Mouse (Mus musculus) midbrain, embryonic 12.5 days (tissue): ENCODE data around the gene Syn3. TPM values are rescaled to one million over a fixed set of nuclear protein-coding genes. Genes with fewer than 3 reads are reported as not detected.
"Not testable (repeated sequence)": the region's sequence is repeated elsewhere in the genome, so short reads cannot be mapped to it uniquely, and the experiment has no call there.

ENCODE experiments used
- ATAC-seq: fragments of 200-750 bp; cut with Nextera tagmentation; 2 replicates; pipeline ENCODE4 v1.8.0; 2017; ENCODE audit warnings: low read depth, moderate TSS enrichment, moderate library complexity; ENCODE audit not compliant: low FRiP score
- H3K27ac ChIP-seq: fragments of 300-500 bp; sonication (generic); replicated peaks from 2 replicates; pipeline ENCODE4 v1.5.1; 2016; ENCODE audit warnings: mild to moderate bottlenecking
- H3K27me3 ChIP-seq: fragments of 300-500 bp; sonication (generic); 2 replicates; pipeline ENCODE4 v1.6.1; 2016; ENCODE audit warnings: mild to moderate bottlenecking
- H3K36me3 ChIP-seq: fragments of 300-500 bp; sonication (generic); 2 replicates; pipeline ENCODE4 v1.6.1; 2016
- H3K4me1 ChIP-seq: fragments of 300-500 bp; sonication (generic); 2 replicates; pipeline ENCODE4 v1.6.1; 2016
- H3K4me2 ChIP-seq: fragments of 300-500 bp; sonication (generic); replicated peaks from 2 replicates; pipeline ENCODE4 v1.6.1; 2016; ENCODE audit warnings: mild to moderate bottlenecking, moderate library complexity
- H3K4me3 ChIP-seq: fragments of 300-500 bp; sonication (generic); 2 replicates; pipeline ENCODE4 v1.5.1; 2016; ENCODE audit warnings: mild to moderate bottlenecking
- H3K9ac ChIP-seq: fragments of 300-500 bp; sonication (generic); replicated peaks from 2 replicates; pipeline ENCODE4 v1.6.1; 2016; ENCODE audit warnings: mild to moderate bottlenecking, moderate library complexity
- H3K9me3 ChIP-seq: fragments of 300-500 bp; sonication (generic); 2 replicates; pipeline ENCODE4 v1.6.1; 2016; ENCODE audit warnings: mild to moderate bottlenecking
- WGBS: fragments of 180-500 bp; shearing (Covaris S2); methylation state at CpG from one replicate; pipeline ENCODE4 v1.1.7; 2016; 5-methylcytosine and 5-hydroxymethylcytosine counted together
- polyA plus RNA-seq: library from polyadenylated mRNA; unstranded; fragments of >200 nt; fragmentation: Nextera tagmentation; extraction: Ambion mirVana; gene quantifications from 2 replicates; pipeline ENCODE4 v1.2.1, GENCODE M21; 2016

Syn3 gene
- polyA plus RNA-seq, 1 experiment from 2014 or later = 7.3 TPM

- no peak for ATAC-seq
- Histone ChIP-seq H3K4me3 (no peak overlapping the region), H3K36me3 (no peaks in the 10 kb centered on the region), H3K4me2 (no peak overlapping the region), H3K9ac (no peak overlapping the region), H3K27ac (no peak overlapping the region), H3K4me1 (no peaks in the 10 kb centered on the region), H3K27me3 (no peaks in the 10 kb centered on the region), H3K9me3 (no peaks in the 10 kb centered on the region)
- 66% methylated on average over 3 of the region's 3 CpGs for WGBS
Measured at GRCm38 (mm10) chr10:86137106-86137505, 361.6 kb downstream of the Syn3 start.

- ATAC-seq = no peak
- no peaks in the 10 kb centered on the region for H3K27me3 ChIP-seq
- WGBS = 96% methylated on average over 1 of the region's 1 CpGs
Measured at GRCm38 (mm10) chr10:86136249-86136648, 362.4 kb downstream of the Syn3 start.

GRCm38 (mm10) chr10:86134848-86135247 is 363.8 kb downstream of the Syn3 start:
- H3K4me2 ChIP-seq = no peak overlapping the region
- no peaks in the 10 kb centered on the region for H3K9me3 ChIP-seq
- H3K4me1 ChIP-seq = no peaks in the 10 kb centered on the region
- no peak overlapping the region for H3K27ac ChIP-seq
- 90% methylated on average over 6 of the region's 6 CpGs for WGBS
- H3K4me3 ChIP-seq = no peak overlapping the region
- no peak overlapping the region for H3K9ac ChIP-seq
- no peaks in the 10 kb centered on the region for H3K36me3 ChIP-seq
- ATAC-seq = no peak
- H3K27me3 ChIP-seq = no peaks in the 10 kb centered on the region

More at GRCm38 (mm10) chr10:86136249-86136648, 362.4 kb downstream of the Syn3 start:
- Histone ChIP-seq H3K4me3 (no peak overlapping the region), H3K4me1 (no peaks in the 10 kb centered on the region), H3K9me3 (no peaks in the 10 kb centered on the region), H3K9ac (no peak overlapping the region), H3K27ac (no peak overlapping the region), H3K4me2 (no peak overlapping the region), H3K36me3 (no peaks in the 10 kb centered on the region)

GRCm38 (mm10) chr10:86134336-86134735 is 364.4 kb downstream of the Syn3 start:
- WGBS = 78% methylated on average over 5 of the region's 5 CpGs
- H3K4me2 ChIP-seq = no peak overlapping the region
- no peak overlapping the region for H3K4me3 ChIP-seq
- no peak overlapping the region for H3K27ac ChIP-seq
- ATAC-seq = no peak
- H3K9ac ChIP-seq = no peak overlapping the region
- H3K27me3 ChIP-seq = no peaks in the 10 kb centered on the region
- H3K36me3 ChIP-seq = no peaks in the 10 kb centered on the region
- H3K4me1 ChIP-seq = no peaks in the 10 kb centered on the region
- H3K9me3 ChIP-seq = no peaks in the 10 kb centered on the region

- H3K27me3 ChIP-seq = no peaks in the 10 kb centered on the region
- WGBS = 92% methylated on average over 10 of the region's 10 CpGs
- no peaks in the 10 kb centered on the region for H3K36me3 ChIP-seq
- no peak overlapping the region for H3K4me2 ChIP-seq
- no peak for ATAC-seq
- H3K4me3 ChIP-seq = no peak overlapping the region
- H3K27ac ChIP-seq = no peak overlapping the region
- H3K9ac ChIP-seq = no peak overlapping the region
- no peaks in the 10 kb centered on the region for H3K9me3 ChIP-seq
- H3K4me1 ChIP-seq = no peaks in the 10 kb centered on the region
Measured at GRCm38 (mm10) chr10:86132420-86132956, 366.2 kb downstream of the Syn3 start.

DNA sequence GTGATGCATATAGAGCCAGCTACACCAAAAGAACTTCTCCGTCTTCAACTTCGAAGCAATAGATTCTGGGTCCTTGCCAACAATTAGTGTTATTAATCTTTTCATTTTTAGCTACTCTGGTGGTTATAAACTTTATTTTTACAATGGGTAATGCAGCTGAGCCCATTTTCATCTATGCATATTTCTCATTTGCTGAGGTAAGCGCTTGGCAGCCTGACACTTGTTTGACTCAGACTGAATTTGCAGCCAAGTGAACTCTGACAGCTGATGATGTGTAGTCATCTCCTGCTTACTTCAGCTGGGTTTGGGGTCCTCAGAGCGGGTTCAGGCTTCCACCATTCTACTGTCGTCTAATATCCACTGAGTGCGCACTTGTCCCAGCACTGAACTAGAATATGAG is 369.6 kb downstream of the Syn3 start:
- no peak for ATAC-seq
- WGBS = 91% methylated on average over 6 of the region's 6 CpGs
- H3K27ac ChIP-seq = no peak overlapping the region
- no peaks in the 10 kb centered on the region for H3K36me3 ChIP-seq
- H3K9ac ChIP-seq = no peak overlapping the region
- no peaks in the 10 kb centered on the region for H3K9me3 ChIP-seq
- H3K4me2 ChIP-seq = no peak overlapping the region
- no peaks in the 10 kb centered on the region for H3K27me3 ChIP-seq
- no peaks in the 10 kb centered on the region for H3K4me1 ChIP-seq
- no peak overlapping the region for H3K4me3 ChIP-seq

DNA sequence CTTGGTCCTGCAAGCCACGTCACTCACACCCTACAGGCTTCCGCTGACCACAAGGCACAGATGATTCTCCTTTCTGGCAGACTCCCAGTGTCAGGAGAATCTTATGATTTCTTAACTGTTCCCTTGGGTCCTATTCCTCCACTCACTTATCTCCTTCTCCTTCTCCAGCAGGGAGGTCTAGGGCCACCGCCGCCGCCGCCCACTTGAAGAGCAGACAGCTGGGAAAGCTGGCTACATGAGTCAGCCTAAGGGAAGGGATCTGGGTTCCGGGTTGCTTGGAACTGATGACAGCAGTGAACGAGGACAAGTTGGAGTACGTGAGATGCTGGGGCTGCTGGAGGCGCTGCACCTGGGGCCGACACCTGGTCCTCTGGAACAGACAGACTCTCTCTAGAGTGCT is 372.2 kb downstream of the Syn3 start:
- Histone ChIP-seq H3K36me3 (no peaks in the 10 kb centered on the region), H3K27ac (no peak overlapping the region), H3K27me3 (no peaks in the 10 kb centered on the region), H3K9ac (no peak overlapping the region), H3K9me3 (no peaks in the 10 kb centered on the region), H3K4me1 (no peaks in the 10 kb centered on the region), H3K4me3 (no peak overlapping the region), H3K4me2 (no peak overlapping the region)
- 90% methylated on average over 11 of the region's 11 CpGs for WGBS
- ATAC-seq = no peak

- Histone ChIP-seq H3K36me3 (no peaks in the 10 kb centered on the region), H3K9ac (no peak overlapping the region), H3K4me2 (no peak overlapping the region), H3K4me1 (no peaks in the 10 kb centered on the region), H3K27ac (no peak overlapping the region), H3K27me3 (no peaks in the 10 kb centered on the region), H3K4me3 (no peak overlapping the region), H3K9me3 (no peaks in the 10 kb centered on the region)
- ATAC-seq = no peak
- WGBS = 92% methylated on average over 2 of the region's 2 CpGs
Measured at GRCm38 (mm10) chr10:86125421-86125820, 373.3 kb downstream of the Syn3 start.

GRCm38 (mm10) chr10:86124115-86124514 is 374.6 kb downstream of the Syn3 start:
- ATAC-seq = no peak
- no peaks in the 10 kb centered on the region for H3K9me3 ChIP-seq
- WGBS = 77% methylated on average over 4 of the region's 4 CpGs
- no peak overlapping the region for H3K27ac ChIP-seq
- no peaks in the 10 kb centered on the region for H3K27me3 ChIP-seq
- no peak overlapping the region for H3K4me2 ChIP-seq
- H3K9ac ChIP-seq = no peak overlapping the region
- H3K4me3 ChIP-seq = no peak overlapping the region
- no peaks in the 10 kb centered on the region for H3K4me1 ChIP-seq
- H3K36me3 ChIP-seq = no peaks in the 10 kb centered on the region

GRCm38 (mm10) chr10:86123224-86123623 is 375.5 kb downstream of the Syn3 start:
- Histone ChIP-seq H3K4me1 (no peaks in the 10 kb centered on the region), H3K9ac (no peak overlapping the region), H3K27me3 (no peaks in the 10 kb centered on the region), H3K9me3 (no peaks in the 10 kb centered on the region), H3K27ac (no peak overlapping the region), H3K4me2 (no peak overlapping the region), H3K4me3 (no peak overlapping the region), H3K36me3 (no peaks in the 10 kb centered on the region)
- ATAC-seq = no peak
- 87% methylated on average over 2 of the region's 2 CpGs for WGBS

DNA sequence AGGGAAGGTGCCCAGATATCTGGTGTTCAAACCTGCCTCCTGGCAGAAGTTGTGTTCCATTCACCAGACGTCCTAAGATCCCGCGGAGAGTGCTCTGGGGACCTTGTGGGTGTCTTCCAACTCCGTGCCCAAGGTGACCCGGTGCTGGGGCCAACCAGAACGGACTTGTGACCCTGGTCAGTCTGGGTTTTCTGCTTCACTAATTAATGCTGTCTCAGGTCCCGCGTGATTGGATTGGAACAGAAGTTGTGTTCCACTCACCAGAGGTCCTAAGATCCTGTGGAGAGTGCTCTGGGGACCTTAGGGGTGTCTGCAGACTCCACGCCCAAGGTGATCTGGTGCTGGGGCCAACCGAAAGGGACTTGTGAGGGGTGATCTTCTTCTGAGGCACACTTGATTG is 376.2 kb downstream of the Syn3 start:
- not testable (repeated sequence) for H3K4me2 ChIP-seq, H3K4me3 ChIP-seq, H3K27me3 ChIP-seq, ATAC-seq, H3K4me1 ChIP-seq, H3K27ac ChIP-seq, H3K36me3 ChIP-seq, H3K9ac ChIP-seq, H3K9me3 ChIP-seq
- WGBS = 91% methylated on average over 10 of the region's 10 CpGs

GRCm38 (mm10) chr10:86116268-86116667 is 382.4 kb downstream of the Syn3 start:
- H3K27ac ChIP-seq = no peak overlapping the region
- ATAC-seq = no peak
- H3K36me3 ChIP-seq = no peaks in the 10 kb centered on the region

DNA sequence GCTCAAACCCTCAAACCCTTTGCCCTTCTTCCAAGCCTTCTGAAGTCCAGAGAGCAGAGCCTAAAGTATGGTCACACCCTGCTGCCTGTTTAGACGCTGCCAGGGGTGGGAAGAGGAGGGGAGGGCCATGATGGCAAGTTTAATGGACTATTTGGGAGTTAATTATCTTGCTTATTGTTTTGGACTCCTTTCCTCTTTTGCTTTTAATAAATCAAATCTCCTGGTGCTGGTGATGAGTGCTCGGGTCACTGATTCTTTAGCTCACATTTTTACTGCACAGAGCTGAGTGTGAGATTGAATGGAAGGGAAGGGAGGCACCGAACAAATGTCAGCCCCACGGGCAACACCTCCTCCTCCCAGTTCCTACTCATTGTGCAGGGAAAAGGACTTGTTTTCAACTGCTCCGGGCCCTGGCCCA is 384.3 kb downstream of the Syn3 start:
- no peak overlapping the region for H3K4me3 ChIP-seq
- H3K9me3 ChIP-seq = no peaks in the 10 kb centered on the region
- H3K4me1 ChIP-seq = 0 out of 2 replicates have a peak, but pooled peaks cover 2% of the 10 kb centered on the region
- 53% methylated on average over 5 of the region's 5 CpGs for WGBS
- no peaks in the 10 kb centered on the region for H3K36me3 ChIP-seq
- H3K4me2 ChIP-seq = no peak overlapping the region
- H3K9ac ChIP-seq = no peak overlapping the region
- no peaks in the 10 kb centered on the region for H3K27me3 ChIP-seq
- no peak for ATAC-seq
- no peak overlapping the region for H3K27ac ChIP-seq

More at GRCm38 (mm10) chr10:86116268-86116667, 382.4 kb downstream of the Syn3 start:
- WGBS = 75% methylated on average over 2 of the region's 2 CpGs
- Histone ChIP-seq H3K4me2 (no peak overlapping the region), H3K4me3 (no peak overlapping the region), H3K4me1 (0 out of 2 replicates have a peak, but pooled peaks cover 2% of the 10 kb centered on the region), H3K9ac (no peak overlapping the region), H3K9me3 (no peaks in the 10 kb centered on the region), H3K27me3 (no peaks in the 10 kb centered on the region)
